Mouse (Mus musculus): Measurements from ENCODE around the gene Krt77. TPM values are rescaled to one million over a fixed set of nuclear protein-coding genes. Genes with fewer than 3 reads are reported as not detected.

Krt77 gene
- total RNA-seq (2021): not detected in 2 replicates
- long read RNA-seq: 0 reads

DNA sequence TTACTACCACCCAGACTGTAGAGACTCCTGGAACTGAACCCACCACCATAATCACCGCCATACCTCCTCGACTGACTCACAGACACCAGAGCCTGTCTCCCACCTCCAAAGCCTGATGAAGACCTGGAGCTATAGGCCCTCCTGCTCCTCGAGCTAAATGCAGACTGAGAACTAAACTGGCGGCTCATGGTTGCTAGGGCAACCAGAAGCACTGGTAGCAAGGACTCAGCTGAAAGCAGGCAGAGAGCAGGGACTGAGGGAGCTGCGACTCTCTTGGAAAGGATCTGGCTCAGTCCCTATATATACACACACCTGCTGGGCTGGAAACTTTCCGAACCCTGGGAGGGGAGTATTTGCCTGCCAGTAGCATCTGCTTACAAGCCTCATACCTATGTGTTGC, at the start of gene Krt77:
TSS of gene Krt77 (minus strand) at position 275 of the 400 bp plus-strand sequence.
- no peak for DNase-seq

DNA sequence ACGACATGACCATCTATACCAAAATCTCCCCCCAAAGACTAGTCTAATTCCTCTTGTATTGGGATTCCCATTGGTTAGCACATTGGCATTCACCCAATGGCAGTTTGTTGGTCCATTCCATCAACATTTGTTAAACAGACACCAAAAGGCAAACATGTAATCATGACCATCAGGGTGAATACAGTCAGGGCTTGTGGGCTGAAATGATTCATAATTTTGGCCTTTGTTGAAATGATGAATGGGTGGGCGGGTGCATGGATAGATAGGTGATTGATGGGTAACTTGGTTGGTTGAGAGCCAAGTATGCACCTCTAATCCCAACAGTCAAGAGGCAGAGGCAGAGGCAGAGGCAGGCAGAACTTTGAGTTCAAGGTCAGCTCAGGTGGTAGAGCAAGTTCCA, 46.6 kb upstream of the Krt77 start:
- no peak for DNase-seq

DNA sequence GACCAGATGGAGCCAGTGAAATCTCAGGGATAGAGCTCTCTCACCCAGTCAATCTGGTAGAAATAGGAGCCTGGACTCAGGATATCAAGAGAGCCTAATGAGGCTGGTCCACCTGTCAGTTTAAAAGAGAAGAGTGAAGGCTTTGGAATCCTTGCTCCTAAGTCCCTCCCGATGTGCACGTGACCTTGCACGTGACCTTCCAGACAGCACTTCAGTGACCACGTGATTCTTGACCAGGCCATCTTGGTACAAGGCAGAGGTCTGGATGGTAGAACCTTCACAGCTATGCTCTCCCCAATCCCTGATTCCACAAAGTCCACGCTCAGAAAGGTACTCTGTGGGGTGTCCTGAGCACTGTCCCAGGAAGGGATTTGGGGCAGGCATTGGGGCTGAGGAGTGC, 35.3 kb upstream of the Krt77 start:
- no peak for DNase-seq

DNA sequence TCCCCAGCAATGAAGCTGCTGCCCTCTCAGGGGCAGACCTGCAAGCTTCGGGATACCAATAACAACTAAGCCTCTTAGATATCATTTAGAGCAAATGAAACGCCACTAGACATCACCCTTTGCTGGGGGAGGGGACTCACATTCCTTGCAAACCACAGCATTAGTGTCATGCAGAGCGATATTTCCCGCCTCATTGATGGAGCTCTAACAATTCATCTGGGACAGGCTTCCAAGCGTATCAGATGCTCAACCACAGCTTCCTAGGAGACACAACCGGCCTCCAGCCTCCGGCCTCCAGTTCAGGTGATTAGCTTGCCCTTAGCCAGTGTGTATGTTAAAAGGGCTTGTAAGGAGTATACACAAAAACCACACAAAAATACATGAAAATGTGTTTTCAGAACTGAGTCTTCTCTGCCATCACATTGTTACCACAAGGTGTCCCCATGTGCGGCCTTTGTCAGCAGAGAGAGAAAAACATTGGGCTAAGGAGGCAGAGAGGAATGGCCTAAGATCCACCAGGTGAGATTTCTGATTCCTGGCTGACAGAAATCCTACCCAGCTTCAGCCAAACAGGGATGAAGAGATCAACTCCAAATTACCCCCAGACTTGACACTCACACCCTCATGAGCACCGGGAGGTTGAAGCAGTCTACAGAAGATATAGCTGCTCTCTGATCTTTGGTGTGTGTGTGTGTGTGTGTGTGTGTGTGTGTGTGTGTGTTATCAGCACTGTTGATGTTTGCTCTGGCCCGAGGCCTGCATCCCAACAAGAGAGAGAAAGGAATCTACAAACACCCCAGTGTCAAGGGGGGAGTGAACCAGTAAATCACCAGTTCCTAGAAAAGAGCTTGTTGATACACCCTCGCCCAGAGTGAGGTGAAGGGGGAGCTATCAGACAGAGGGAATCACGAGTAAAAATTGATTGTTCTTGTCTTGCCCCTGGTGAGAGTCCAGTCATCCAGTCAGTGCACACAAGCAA, 33.0 kb upstream of the Krt77 start:
- no peak for DNase-seq

DNA sequence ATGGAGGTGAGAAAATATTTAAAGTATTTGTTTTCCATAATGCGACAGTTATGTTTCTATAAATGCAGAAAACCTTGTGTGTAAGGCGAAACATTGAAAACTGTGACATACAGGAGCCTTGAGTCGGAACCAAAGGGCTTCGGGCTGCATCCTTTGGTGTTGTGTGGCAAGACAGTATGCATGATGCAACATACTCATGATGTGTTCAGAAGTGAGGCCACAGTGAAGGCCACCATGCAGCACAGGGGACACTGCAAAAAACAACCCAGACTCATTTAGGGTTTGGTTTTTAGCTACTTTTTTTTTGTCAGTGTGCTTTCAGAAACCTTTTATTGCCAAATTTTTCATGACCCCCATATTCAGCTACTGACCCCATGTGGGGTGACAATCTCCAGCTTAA, 25.7 kb upstream of the Krt77 start:
- DNase-seq: no peak

DNA sequence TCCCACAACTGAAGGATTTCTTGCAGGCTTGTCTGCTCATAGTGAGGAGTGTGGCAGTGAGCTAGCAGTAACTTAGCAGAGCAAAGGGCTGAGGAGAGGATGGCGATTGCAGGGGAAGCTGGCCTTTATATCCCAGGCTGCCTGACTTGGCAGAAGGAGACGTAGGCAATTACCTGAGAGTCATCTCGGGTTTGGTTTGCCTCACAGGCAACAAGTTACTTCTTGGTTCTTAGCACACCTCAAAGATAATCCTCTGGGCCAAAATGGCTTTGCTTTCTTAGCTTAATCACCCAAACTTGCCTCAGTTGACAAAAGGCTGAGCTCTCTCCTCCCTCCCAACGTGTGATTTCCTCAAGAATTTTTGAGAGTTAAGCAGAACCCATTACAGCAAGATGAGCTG, 23.3 kb upstream of the Krt77 start, which contains the start of gene Krt76:
TSS of gene Krt76 (minus strand) at position 101 of the 400 bp plus-strand sequence.
- no peak for DNase-seq

DNA sequence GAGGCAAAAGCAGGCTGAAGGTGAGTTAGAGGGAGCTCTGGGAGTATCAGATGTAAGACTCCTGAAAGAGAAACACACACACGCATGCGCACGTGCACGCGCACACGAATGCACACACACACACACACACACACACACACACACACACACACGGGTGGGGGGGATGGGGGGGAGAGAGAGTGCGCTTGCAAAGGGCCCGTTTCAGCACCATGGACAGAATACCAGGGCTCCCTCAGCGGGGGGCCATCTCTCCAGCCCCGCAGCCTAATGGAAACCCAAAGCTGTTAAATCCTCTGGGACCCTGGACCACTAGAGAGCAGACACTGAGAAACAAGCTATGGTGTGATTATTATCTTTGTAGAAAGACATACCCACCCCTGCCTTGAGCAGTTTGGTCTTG, 10.3 kb upstream of the Krt77 start:
- DNase-seq: no peak

DNA sequence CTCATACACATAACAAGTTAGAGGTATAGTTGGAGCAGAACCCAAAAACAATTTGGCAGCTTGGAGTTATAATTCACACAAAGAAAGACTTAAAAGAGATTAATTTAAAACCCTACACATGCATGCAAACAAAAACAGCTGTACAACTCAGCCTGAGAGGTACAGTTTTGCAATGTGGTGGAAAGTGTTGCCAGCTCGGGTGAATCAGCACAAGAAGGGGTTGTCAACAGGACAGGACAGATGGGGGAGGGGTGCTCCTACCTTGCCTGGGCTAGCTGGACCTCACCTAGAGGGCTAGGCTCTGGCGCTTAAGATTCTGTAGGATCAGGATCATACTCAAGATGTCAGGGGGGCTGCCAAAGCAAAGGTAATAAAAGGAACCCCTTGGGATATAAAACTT, 8.5 kb upstream of the Krt77 start:
- DNase-seq: peak; percentile 27

DNA sequence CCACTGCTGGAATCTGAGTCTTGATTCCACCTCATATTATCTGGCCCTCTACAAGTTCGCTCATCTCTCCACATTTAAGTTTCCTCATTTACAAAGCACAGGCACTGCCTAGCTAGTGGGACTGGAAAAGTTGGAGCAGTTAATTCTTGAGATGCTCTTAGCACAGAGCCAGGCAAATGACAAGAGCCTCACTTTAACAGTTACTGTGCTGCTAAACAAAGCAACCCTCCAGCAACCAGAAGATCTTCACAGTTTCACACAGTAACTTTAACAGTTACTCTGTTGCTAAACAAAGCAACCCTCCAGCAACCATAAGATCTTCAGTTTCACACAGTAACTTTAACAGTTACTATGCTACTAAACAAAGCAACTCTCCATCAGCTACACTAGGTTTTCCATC, 4.9 kb upstream of the Krt77 start:
- no peak for DNase-seq

DNA sequence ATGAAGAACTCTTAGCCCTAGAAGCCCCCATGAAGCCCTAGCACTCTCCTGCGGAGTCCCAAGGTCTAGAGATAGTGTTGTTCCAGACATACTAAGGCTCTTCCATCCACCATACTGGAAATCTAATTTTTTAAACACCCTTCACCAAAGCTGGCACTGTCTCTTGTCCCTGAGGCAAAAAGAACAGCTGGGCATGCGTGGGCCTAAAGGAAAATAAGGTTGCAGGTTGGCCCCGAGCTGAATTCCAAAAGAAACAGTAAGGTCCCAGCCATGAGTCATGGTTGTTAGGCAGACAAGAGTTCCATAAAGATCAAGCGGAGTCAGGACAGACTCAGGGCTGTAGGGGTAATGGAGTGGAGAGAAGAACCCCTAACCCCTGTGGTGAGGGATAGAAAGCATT, 3.7 kb upstream of the Krt77 start:
- DNase-seq: no peak

DNA sequence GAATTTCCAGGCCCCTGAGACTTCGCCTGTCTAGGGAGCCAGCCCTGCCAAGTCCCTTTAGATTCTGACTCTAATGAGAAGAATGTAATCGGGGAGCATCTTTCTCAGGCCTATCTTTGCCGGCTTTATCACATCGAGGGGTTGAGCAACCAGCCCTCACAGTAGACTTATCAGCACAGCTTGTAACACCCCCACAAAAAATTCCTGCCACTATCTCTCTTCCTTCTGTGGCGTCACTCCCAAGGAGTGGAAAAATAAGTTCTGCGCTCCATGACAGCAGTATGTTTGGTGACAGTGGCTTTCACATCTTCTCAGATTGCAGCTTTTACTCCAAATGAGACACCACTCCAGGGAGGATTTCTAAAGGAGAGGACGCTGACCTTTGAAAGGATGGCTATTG, 2.8 kb downstream of the Krt77 start:
- no peak for DNase-seq

DNA sequence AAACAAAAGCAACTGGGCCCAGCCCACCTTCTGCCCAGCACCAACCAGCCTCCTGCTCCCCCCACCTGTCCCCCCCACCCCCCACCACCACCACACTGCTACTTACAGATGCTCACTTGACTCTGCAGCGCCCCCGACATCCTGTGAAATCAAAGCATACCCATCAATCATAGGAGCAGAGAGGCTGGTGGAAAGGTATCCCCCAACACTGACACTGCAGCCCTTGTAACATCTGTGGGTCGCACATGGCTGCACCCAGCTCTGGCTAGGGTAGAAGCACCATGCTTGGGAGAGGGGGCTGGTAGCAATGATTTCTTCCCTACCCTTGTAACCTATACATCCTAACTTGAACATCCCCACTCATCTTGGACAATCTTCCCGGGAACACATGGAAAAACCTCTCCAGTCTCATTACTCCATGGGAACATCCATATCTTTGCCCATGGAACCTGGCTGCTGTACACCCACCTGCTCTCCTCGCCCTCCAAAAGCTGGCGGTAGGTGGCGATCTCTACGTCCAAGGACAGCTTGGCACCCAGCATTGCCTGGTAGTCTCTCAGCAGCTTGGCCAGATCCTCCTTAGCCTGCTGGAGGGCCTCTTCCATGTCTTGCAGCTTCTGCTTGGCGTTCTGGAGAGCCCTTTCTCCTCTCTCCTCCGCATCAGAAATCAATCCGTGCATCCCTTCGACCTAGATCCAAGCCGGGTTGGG, 8.9 kb downstream of the Krt77 start:
- no peak for DNase-seq

DNA sequence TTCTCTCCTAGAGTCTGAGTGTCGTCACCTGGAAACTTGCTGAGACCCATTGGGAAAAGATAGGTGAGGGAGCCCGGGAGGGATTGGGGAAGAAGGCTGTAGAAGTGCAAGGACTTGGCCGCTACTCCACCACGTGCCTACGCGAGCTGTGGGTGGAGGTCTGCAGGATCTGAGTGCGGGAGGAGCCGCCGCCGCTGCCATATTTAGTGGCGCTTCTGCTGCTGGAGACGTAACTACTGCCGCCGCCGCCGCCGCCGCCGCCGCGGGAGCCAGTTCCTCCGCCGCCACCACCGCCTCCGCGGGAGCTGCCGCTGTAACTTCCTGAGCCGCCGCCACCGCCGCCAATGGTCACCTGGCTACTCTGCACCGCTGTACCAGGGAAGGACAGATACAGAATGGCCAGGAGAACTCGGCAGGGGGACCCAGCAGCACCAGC, 9.8 kb downstream of the Krt77 start:
- peak; percentile 56 for DNase-seq

DNA sequence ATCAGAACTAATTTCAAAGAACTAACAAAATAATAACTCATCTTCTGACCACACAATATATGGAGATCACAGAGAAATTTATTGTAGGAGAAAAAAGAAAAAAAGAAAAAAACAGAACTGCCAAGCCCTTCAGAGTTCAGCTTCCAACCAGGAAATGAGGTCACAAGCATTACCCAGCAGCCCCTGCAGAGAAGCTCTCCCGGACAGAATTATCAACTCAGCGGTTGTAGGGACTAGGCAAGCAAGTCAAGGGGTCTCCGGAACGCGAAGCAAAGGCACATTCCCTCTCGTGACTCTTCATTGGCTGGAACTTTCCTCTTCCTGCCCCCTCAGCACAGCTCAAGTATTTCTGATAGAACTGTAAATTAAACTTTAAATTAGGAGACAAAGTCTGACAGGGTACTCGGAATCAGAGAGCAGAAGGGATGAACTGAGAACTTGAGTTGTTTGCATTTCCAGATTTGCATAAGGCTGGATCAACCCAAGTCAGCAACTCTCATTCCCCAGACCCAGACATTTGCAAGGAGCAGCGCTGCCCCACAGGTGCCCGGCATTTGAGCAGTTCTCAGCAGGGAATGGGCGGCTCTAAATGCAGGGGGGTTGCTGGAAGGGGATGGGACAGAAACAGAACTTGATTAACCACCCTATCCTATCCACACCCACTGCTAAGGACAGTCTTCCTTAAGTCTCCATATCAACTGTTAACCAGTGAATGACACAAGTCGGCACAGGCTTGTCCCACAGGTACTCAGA, 10.7 kb downstream of the Krt77 start:
- DNase-seq: no peak

DNA sequence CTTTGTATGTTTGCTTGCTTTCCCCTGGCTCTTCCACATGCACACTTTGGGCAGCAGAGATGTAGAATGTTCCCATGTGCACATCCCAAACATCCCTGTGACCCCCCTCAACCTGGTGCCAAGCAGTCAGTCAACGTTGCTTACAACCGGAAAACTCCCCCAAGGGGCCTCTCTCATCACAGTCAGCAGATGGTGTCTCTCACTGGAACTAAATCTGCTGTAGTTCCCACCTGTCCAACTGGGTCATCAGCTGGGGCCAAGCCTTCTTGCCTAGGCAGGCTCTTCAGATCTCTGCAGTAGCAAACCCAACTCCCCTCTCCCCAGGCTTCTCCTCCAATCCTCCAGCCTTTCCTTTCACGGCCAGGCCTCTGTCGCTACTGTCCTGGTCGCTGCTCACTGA, 12.8 kb downstream of the Krt77 start:
- no peak for DNase-seq

DNA sequence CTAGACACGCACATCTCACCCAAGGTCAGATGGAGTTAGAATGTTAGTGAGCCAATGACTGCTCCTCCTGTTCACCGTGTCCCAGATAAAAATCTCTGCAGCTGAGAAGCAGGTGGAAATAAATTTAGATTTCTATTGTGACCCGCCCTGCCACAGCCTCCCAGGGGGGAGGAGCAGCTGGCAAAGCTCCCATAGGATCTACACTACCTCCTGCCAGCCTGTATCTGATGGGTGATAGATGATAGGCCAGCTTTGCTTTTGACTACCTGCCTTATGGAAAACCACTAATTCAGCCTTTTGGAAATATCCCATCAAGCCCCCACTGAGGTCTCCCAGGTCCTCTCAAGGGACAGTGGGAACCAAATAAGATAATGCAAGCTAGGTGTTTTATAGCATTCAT, 13.8 kb downstream of the Krt77 start:
- no peak for DNase-seq

DNA sequence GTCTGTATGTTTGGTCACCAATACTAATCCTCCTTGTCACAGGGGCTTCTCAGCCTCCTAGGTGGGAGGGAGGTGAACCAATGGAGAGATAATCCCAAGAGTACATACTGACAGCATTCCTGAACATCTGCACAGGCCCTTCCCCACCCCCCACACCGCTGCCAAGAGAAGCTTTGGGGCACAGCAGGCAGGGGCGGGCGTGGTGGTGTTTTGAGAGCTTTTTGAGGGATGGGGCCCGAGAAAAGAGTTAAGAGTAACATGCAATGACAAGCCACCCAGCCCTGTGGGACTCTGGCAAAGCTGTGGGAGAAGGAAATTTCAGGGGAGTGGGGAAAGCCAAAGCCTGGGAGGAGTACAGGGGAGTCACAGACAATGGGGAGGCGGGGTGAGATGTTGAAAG, 15.2 kb downstream of the Krt77 start:
- no peak for DNase-seq

DNA sequence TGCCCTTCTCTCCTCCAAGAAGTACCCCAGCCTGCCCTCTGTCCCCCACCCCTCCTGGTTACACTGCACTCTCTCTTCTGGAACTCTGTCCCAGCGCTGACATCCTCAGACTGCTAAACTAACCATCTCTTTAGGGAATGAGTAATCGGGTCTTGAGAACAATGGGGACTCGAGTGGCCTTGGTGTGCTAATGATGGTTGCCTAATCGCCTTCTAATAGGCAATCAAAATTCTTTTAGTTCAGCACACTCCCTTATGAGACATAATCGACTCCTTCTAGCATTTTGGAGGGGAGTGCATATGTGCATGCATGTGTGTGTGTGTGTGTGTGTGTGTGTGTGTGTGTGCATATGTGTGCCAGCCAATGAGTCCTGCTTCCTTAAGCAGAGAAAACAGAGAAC, 16.9 kb downstream of the Krt77 start:
- no peak for DNase-seq

DNA sequence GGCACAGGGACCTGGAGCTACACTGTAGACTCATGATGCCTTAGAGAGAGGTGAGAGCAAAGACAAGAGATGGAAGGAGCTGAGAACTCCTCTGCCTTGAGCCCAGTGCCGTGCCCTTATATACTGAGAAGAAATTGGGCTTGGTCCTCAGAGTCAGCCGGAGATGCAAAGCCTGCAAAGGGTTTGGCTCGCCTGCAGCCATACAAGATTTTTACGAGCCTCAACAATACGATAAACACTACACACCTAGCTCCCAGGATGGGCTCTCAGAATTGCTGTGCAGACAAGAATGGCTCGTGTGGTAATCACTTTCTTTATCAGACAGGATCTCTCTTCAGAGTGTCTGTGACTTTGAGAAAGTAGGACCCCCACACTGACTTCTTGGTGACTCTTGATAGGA, 18.8 kb downstream of the Krt77 start, which contains the start of gene Krt1:
TSS of gene Krt1 (minus strand) at position 101 of the 400 bp plus-strand sequence.
- DNase-seq: no peak

DNA sequence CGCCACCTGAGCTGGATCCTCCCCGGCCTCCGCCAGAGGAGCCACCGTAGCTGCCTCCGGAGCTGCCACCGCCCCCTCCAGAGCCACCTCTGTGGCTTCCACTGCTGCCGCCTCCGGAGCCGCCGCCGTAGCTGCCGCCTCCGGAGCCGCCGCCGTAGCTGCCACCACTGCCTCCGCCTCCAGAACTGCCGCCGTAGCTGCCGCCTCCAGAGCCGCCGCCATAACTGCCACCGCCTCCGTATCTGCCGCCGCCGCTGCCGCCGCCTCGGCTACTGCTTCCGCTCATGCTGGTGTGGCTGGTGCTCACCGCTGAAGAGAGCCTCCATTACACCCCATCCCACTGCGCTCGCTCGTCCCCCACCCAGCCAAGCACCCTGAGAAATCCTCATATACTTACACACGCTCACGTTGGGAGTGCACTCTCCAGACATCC, 23.5 kb downstream of the Krt77 start:
- DNase-seq: peak; percentile 60

DNA sequence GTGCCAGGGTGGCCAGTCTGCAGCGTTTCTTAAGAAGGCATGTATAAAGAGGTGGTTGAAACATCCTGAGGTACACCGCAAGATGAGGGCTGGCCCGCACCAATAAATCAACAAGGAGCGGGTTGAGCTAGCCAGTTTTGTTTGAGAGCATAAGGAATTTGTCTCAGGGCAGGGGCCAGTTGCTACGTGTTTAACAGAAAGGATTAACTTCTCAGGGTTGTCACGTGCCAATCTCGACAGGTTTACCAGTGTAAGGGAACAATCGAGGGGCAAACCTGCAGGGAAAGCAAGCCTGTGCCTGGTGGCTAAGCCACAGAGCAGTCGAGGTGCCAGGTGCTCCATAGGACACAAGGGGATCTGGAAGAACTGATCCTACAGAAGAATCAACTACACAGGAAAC, 26.3 kb downstream of the Krt77 start:
- no peak for DNase-seq

DNA sequence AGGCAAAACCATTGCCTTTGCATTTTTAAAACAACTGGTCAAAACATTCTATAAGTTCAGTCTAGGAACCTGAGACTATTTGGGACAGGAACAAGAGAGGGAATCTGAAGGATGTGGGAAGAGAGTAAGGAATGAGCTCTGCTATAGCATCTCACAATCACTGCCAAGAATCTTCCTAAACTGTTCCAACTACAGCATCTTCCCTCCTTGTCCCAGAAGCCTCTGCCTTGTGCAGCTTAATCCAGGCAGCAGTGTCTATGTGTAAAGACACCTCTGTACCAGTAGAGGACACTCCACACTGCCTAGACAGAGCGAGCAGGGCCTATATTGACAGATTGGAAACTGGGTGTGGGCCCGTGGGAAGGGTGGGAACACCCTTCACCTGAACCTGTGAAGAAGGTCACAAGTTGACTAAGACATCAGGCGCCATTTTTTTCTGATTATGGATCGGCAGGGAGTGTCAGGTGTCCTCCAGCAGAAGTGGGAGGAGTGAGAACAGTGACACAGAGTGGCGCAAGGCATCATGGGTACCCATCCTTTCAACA, 34.6 kb downstream of the Krt77 start:
- no peak for DNase-seq

All from adrenal gland, postnatal 25 days (tissue).